Comparison of ENCODE assay signal across 15 mouse cellular contexts in genomic region chr1:90885771-90886460, GRCm38 (mm10). TPM values are rescaled to one million over a fixed set of nuclear protein-coding genes. Genes with fewer than 3 reads are reported as not detected.
DNase-seq lines count a peak whose midpoint lies in the region; ATAC-seq and TF ChIP-seq lines count a peak whose summit lies in the region.
"Had no signal": no experiment of that assay in that cellular context is flagged by ENCODE, and none has a peak within 500 bp of the region (broad histone marks: within the 10 kb centered on the region; RNA-seq: fewer than 3 reads in every experiment).

No protein-coding gene starts in this region.

- peaks cover 8% of the 10 kb centered on the region for H3K9me3 ChIP-seq in intestine, embryonic 14.5 days (ENCODE audit: control insufficient read depth, low read length)
- 0 out of 2 replicates have a peak, but pooled peaks cover 11% of the 10 kb centered on the region for H3K9me3 ChIP-seq in intestine, postnatal 0 days (ENCODE audit: control insufficient read depth)
- no peaks in the 10 kb centered on the region for H3K9me3 ChIP-seq in limb, embryonic 10.5 days (replicated peaks)
- H3K9me3 ChIP-seq: stomach, embryonic 15.5 days had no signal

- H3K9ac ChIP-seq in intestine, embryonic 14.5 days (ENCODE audit: low read length) = no peak overlapping the region
- H3K9ac ChIP-seq in intestine, postnatal 0 days (ENCODE audit: low read depth, low read length) = no peak overlapping the region
- H3K9ac ChIP-seq: stomach, embryonic 15.5 days had no signal

- H3K27ac ChIP-seq in intestine, embryonic 14.5 days (ENCODE audit: low read depth) = no peak overlapping the region
- H3K27ac ChIP-seq in intestine, postnatal 0 days (ENCODE audit: low read depth, low read length) = no peak overlapping the region
- peak overlapping the region; percentile 81 for H3K27ac ChIP-seq in limb, embryonic 10.5 days
- H3K27ac ChIP-seq: heart, adult 2 months; stomach, embryonic 15.5 days had no signal

- H3K36me3 ChIP-seq in intestine, embryonic 14.5 days (ENCODE audit: control insufficient read depth, insufficient read depth, low read length) = no peaks in the 10 kb centered on the region
- H3K36me3 ChIP-seq in intestine, postnatal 0 days (ENCODE audit: control insufficient read depth, insufficient read depth) = no peaks in the 10 kb centered on the region
- H3K36me3 ChIP-seq in limb, embryonic 10.5 days = no peaks in the 10 kb centered on the region
- H3K36me3 ChIP-seq: stomach, embryonic 15.5 days had no signal

- H3K4me1 ChIP-seq in intestine, embryonic 14.5 days (replicated peaks; ENCODE audit: control insufficient read depth, insufficient read depth, low read length) = no peaks in the 10 kb centered on the region
- no peaks in the 10 kb centered on the region for H3K4me1 ChIP-seq in intestine, postnatal 0 days (replicated peaks; ENCODE audit: control insufficient read depth, insufficient read depth, low read length)
- H3K4me1 ChIP-seq in limb, embryonic 10.5 days = peaks cover 23% of the 10 kb centered on the region

- H3K4me3 ChIP-seq in intestine, embryonic 14.5 days (ENCODE audit: low read depth, low read length) = no peak overlapping the region
- H3K4me3 ChIP-seq in intestine, postnatal 0 days (ENCODE audit: low read depth, low read length) = no peak overlapping the region
- no peak overlapping the region for H3K4me3 ChIP-seq in limb, embryonic 10.5 days
- H3K4me3 ChIP-seq: heart, adult 2 months; stomach, embryonic 15.5 days had no signal

- TF ChIP-seq CTCF in intestine, postnatal 0 days (IDR thresholded peaks at IDR 0.05; ENCODE audit: low read depth) = no peak

- H3K27me3 ChIP-seq in intestine, embryonic 14.5 days (replicated peaks; ENCODE audit: control insufficient read depth, insufficient read depth, low read length) = no peaks in the 10 kb centered on the region
- no peaks in the 10 kb centered on the region for H3K27me3 ChIP-seq in intestine, postnatal 0 days (replicated peaks; ENCODE audit: control insufficient read depth, insufficient read depth, low read length)
- H3K27me3 ChIP-seq in limb, embryonic 10.5 days (ENCODE audit: low read depth, poor library complexity, severe bottlenecking) = no peaks in the 10 kb centered on the region
- H3K27me3 ChIP-seq: stomach, embryonic 15.5 days had no signal

- no peak for ATAC-seq in intestine, embryonic 14.5 days (replicated peaks; ENCODE audit: low FRiP score, low TSS enrichment, low read depth)
- ATAC-seq in intestine, postnatal 0 days = no peak
- no peak for ATAC-seq in frontal cortex, adult (ENCODE audit: low TSS enrichment)

- no peak overlapping the region for H3K4me2 ChIP-seq in intestine, embryonic 14.5 days (ENCODE audit: low read length)
- no peak overlapping the region for H3K4me2 ChIP-seq in intestine, postnatal 0 days (replicated peaks; ENCODE audit: low read depth)
- H3K4me2 ChIP-seq: liver, embryonic 11.5 days; stomach, embryonic 15.5 days had no signal

- DNase-seq in intestine, embryonic 14.5 days (ENCODE audit: low spot score) = peak; percentile 46
- DNase-seq in 3T3-L1 (ENCODE audit: low read depth, low spot score) = peak; percentile 44
- DNase-seq in embryo, embryonic 11 days = peak; percentile 72
- DNase-seq in limb, embryonic 10.5 days (ENCODE audit: low spot score) = peak; percentile 60
- no peak for DNase-seq in B cell, adult 2 months
- DNase-seq in cerebellum, adult 9-11 months = no peak
- DNase-seq: cerebellum, postnatal 14 days; heart, adult 2 months; kidney, adult 8-10 months; layer of hippocampus, postnatal 36 days; right cerebral cortex, postnatal 4 days had no signal

- 45% methylated on average over 6 of the region's 6 CpGs for WGBS in intestine, embryonic 14.5 days
- 56% methylated on average over 6 of the region's 6 CpGs for WGBS in intestine, postnatal 0 days
- 29% methylated on average over 5 of the region's 6 CpGs for WGBS in limb, embryonic 10.5 days

RNA-seq across cellular contexts. Expression of gene Mlph, which starts 29.0 kb away (rescaled TPM):
- 0.60 and 0.96 TPM in 2 replicates for polyA plus RNA-seq in intestine, embryonic 14.5 days (2014; fragmentation: Nextera tagmentation; extraction: Ambion mirVana)
- 3.0 and 3.4 TPM in 2 replicates for polyA plus RNA-seq in intestine, postnatal 0 days (2015; fragmentation: Nextera tagmentation; extraction: Ambion mirVana)
- polyA plus RNA-seq in limb, embryonic 10.5 days (2016; fragmentation: Nextera tagmentation; extraction: Ambion mirVana) = 0.06 and 0.51 TPM in 2 replicates
- polyA plus RNA-seq: liver, embryonic 11.5 days had no signal

RNA-seq across cellular contexts. Expression of gene Col6a3, which starts 42.1 kb away (rescaled TPM):
- polyA plus RNA-seq in intestine, embryonic 14.5 days (2014; fragmentation: Nextera tagmentation; extraction: Ambion mirVana) = 103 TPM in 2 replicates
- 31.5 and 33.3 TPM in 2 replicates for polyA plus RNA-seq in intestine, postnatal 0 days (2015; fragmentation: Nextera tagmentation; extraction: Ambion mirVana)
- polyA plus RNA-seq in limb, embryonic 10.5 days (2016; fragmentation: Nextera tagmentation; extraction: Ambion mirVana) = 2.8 and 5.6 TPM in 2 replicates

Comparison
In these comparisons a context has a peak if more than half of its experiments do, and no peak if none do; other contexts are left out.
1. DNase-seq: peak in intestine, embryonic 14.5 days (single experiment), 3T3-L1 (single experiment), embryo, embryonic 11 days (single experiment) and limb, embryonic 10.5 days (single experiment); none in B cell, adult 2 months (0 of 2) and cerebellum, adult 9-11 months (single experiment).